Mouse (Mus musculus): ENCODE results near the gene Tmem8. TPM values are rescaled to one million over a fixed set of nuclear protein-coding genes. Genes with fewer than 3 reads are reported as not detected.

The Tmem8 gene
- polyA plus RNA-seq, 1 experiment from 2014 or later = 3.1 TPM

DNA sequence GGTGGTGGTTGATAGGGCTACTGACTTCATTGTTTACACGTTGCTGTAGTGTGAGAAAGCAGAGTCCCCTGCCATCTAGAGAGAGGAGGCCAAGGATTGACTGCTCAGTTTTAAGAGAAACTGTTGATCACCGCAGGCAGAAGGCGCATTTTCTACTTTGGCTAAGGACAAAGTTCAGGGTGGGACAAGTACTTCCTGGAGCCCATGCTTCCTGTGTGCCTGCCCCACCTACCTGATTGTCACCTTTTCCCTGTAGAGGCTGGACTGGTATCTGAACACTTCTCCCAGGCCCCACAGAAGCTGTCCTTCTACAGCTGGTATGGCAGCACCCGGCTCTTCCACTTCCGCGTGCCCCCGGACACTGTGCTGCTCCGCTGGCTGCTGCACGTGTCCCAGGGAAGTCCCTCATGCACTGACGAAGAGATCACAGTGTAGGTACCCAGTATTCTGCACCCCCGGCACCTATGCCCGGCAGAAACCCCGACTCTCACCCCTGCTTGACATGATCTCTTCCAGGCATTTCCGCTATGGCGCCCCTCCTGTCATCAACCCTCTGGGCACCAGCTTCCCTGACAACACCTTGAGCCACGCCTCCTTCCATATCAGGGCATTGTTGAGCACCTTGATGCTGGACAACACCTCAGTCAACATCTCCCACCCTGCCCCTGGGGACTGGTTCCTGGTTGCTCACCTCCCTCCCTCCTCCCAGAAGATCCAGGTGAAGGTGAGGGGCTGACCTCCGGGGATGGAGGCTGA lies 3.6 kb downstream of the Tmem8 start:
- Histone ChIP-seq H3K36me3 (ENCODE audit: control insufficient read depth, insufficient read depth, low read length) (no peaks in the 10 kb centered on the region), H3K9me3 (ENCODE audit: control insufficient read depth, low read length) (no peaks in the 10 kb centered on the region), H3K4me3 (ENCODE audit: low read depth, low read length) (no peak overlapping the region), H3K27me3 (ENCODE audit: control insufficient read depth, insufficient read depth, low read length) (0 out of 2 replicates have a peak, but pooled peaks cover 3% of the 10 kb centered on the region), H3K4me2 (ENCODE audit: low read depth, low read length) (no peak overlapping the region), H3K27ac (ENCODE audit: low read depth, low read length) (no peak overlapping the region), H3K9ac (replicated peaks; ENCODE audit: low read depth, low read length) (no peak overlapping the region), H3K4me1 (ENCODE audit: control insufficient read depth, insufficient read depth, low read length) (0 out of 2 replicates have a peak, but pooled peaks cover 2% of the 10 kb centered on the region)
- ATAC-seq (ENCODE audit: low read depth) = no peak
- WGBS = 91% methylated on average over 17 of the region's 17 CpGs

DNA sequence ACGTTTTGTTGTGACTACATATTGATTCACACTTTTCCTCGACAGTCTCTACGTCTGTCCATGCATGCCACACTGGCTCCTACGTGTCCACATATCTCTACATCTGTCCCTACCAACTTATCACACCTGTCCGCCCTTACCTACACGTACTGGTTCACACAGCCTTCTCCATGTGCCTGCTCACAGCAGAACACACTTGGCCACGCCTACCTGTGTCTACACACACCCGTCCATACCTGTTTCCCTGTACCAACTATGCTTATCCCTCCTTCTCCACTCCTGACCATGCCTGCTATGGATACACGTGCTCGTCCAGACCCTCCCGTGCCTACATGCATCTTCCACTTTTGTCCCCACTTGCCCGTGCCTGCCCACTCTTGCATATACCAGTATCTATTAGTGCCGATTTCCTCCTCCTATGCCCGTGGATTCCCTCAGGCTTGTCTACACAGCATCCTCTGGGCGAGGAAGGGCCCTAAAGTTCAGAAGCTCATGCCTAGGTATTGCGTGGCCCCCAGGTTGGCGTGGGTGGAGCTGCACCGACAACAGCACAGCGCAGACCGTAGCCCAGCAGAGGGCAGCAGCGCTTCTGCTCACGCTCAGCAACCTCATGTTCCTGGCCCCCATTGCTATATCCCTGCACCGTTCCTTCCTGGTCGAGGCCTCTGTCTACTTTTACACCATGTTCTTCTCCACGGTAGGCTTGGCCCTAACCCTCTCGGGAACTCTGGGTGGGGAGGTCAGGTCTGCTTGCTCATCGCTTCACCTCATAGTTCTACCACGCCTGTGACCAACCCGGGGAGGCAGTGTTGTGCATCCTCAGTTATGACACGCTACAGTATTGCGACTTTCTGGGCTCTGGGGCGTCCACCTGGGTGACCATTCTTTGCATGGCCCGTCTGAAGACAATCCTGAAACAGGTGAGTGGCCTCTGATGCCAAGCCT lies 6.9 kb downstream of the Tmem8 start:
- Histone ChIP-seq H3K9ac (replicated peaks; ENCODE audit: low read depth, low read length) (no peak overlapping the region; the same call in 1 of the 2 replicates), H3K27me3 (ENCODE audit: control insufficient read depth, insufficient read depth, low read length) (no peaks in the 10 kb centered on the region), H3K9me3 (ENCODE audit: control insufficient read depth, low read length) (no peaks in the 10 kb centered on the region), H3K4me1 (ENCODE audit: control insufficient read depth, insufficient read depth, low read length) (peaks cover 10% of the 10 kb centered on the region), H3K27ac (ENCODE audit: low read depth, low read length) (no peak overlapping the region), H3K4me2 (ENCODE audit: low read depth, low read length) (no peak overlapping the region), H3K4me3 (ENCODE audit: low read depth, low read length) (no peak overlapping the region), H3K36me3 (ENCODE audit: control insufficient read depth, insufficient read depth, low read length) (no peaks in the 10 kb centered on the region)
- 0 out of 2 replicates have a peak, but pooled peaks have one; percentile 11 for ATAC-seq (ENCODE audit: low read depth)
- 51% methylated on average over 33 of the region's 33 CpGs for WGBS

- Histone ChIP-seq H3K4me2 (ENCODE audit: low read depth, low read length) (no peak overlapping the region), H3K4me3 (ENCODE audit: low read depth, low read length) (no peak overlapping the region), H3K36me3 (ENCODE audit: control insufficient read depth, insufficient read depth, low read length) (peaks cover 15% of the 10 kb centered on the region), H3K9me3 (ENCODE audit: control insufficient read depth, low read length) (no peaks in the 10 kb centered on the region), H3K4me1 (ENCODE audit: control insufficient read depth, insufficient read depth, low read length) (peaks cover 10% of the 10 kb centered on the region), H3K9ac (replicated peaks; ENCODE audit: low read depth, low read length) (no peak overlapping the region), H3K27me3 (ENCODE audit: control insufficient read depth, insufficient read depth, low read length) (no peaks in the 10 kb centered on the region), H3K27ac (ENCODE audit: low read depth, low read length) (no peak overlapping the region)
- WGBS = 70% methylated on average over 5 of the region's 5 CpGs
- ATAC-seq (ENCODE audit: low read depth) = peak; percentile 9; the same call in 1 of the 2 replicates
Observed at GRCm38 (mm10) chr17:26122431-26123140, 9.5 kb downstream of the Tmem8 start.

- peaks cover 16% of the 10 kb centered on the region for H3K36me3 ChIP-seq (ENCODE audit: control insufficient read depth, insufficient read depth, low read length)
- H3K4me2 ChIP-seq (ENCODE audit: low read depth, low read length) = peak within 1 kb of the TSS; percentile 88
- no peaks in the 10 kb centered on the region for H3K9me3 ChIP-seq (ENCODE audit: control insufficient read depth, low read length)
- peak; percentile 90 for ATAC-seq (ENCODE audit: low read depth)
- under 1% methylated on average over 32 of the region's 32 CpGs for WGBS
- H3K9ac ChIP-seq (replicated peaks; ENCODE audit: low read depth, low read length) = peak within 1 kb of the TSS; percentile 78
- peak within 1 kb of the TSS; percentile 88 for H3K4me3 ChIP-seq (ENCODE audit: low read depth, low read length)
- H3K27ac ChIP-seq (ENCODE audit: low read depth, low read length) = no peak within 1 kb of the TSS
- H3K27me3 ChIP-seq (ENCODE audit: control insufficient read depth, insufficient read depth, low read length) = no peaks in the 10 kb centered on the region
- H3K4me1 ChIP-seq (ENCODE audit: control insufficient read depth, insufficient read depth, low read length) = peaks cover 10% of the 10 kb centered on the region
Observed at GRCm38 (mm10) chr17:26123267-26123684, 10.2 kb downstream of the Tmem8 start, which contains the start of gene Mrpl28. Gene Mrpl28 (plus strand): TSS chr17:26123500.

DNA sequence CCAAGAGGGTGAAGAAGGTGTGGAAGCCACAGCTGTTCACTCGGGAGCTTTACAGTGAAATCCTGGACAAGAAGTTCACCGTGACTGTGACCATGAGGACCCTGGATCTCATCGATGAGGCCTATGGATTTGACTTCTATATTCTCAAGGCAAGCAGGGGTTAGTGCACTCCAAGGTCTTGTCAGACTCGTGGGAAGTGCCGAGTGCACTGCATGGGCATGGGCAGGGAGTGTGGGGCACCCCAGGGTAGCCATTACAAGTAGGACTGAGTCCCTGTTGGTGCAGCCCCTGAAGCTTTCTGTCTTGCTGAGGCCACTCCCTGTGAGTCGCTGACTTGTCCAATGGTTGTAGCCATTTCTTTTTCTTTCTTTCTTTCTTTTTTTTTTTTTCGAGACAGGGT lies 11.5 kb downstream of the Tmem8 start:
- Histone ChIP-seq H3K27me3 (ENCODE audit: control insufficient read depth, insufficient read depth, low read length) (no peaks in the 10 kb centered on the region), H3K27ac (ENCODE audit: low read depth, low read length) (no peak overlapping the region), H3K9me3 (ENCODE audit: control insufficient read depth, low read length) (no peaks in the 10 kb centered on the region), H3K4me3 (ENCODE audit: low read depth, low read length) (peak overlapping the region; percentile 88), H3K36me3 (ENCODE audit: control insufficient read depth, insufficient read depth, low read length) (peaks cover 23% of the 10 kb centered on the region), H3K4me1 (ENCODE audit: control insufficient read depth, insufficient read depth, low read length) (peaks cover 10% of the 10 kb centered on the region), H3K4me2 (ENCODE audit: low read depth, low read length) (peak overlapping the region; percentile 88; the same call in 1 of the 2 replicates), H3K9ac (replicated peaks; ENCODE audit: low read depth, low read length) (no peak overlapping the region)
- no peak for ATAC-seq (ENCODE audit: low read depth)
- 93% methylated on average over 7 of the region's 7 CpGs for WGBS

DNA sequence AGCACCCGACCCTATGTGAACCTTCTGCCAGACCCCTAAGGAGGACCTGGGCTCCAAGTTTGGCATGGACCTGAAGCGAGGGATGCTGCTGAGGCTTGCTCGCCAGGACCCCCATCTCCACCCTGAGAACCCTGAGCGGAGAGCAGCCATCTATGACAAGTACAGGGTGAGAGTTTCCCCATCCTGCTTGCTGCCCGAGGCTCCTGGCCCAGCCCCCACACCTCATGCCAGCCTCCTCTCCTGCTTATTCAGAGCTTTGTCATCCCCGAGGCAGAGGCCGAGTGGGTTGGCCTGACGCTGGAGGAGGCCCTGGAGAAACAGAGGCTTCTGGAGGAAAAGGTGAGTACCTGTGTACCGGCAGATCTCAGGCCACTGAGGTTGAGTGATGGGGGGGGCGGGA lies 12.1 kb downstream of the Tmem8 start:
- no peak overlapping the region for H3K9ac ChIP-seq (replicated peaks; ENCODE audit: low read depth, low read length)
- 96% methylated on average over 10 of the region's 10 CpGs for WGBS
- no peaks in the 10 kb centered on the region for H3K9me3 ChIP-seq (ENCODE audit: control insufficient read depth, low read length)
- no peak overlapping the region for H3K4me3 ChIP-seq (ENCODE audit: low read depth, low read length)
- H3K27ac ChIP-seq (ENCODE audit: low read depth, low read length) = no peak overlapping the region
- no peaks in the 10 kb centered on the region for H3K27me3 ChIP-seq (ENCODE audit: control insufficient read depth, insufficient read depth, low read length)
- H3K4me2 ChIP-seq (ENCODE audit: low read depth, low read length) = no peak overlapping the region
- H3K4me1 ChIP-seq (ENCODE audit: control insufficient read depth, insufficient read depth, low read length) = peaks cover 10% of the 10 kb centered on the region
- ATAC-seq (ENCODE audit: low read depth) = no peak
- peaks cover 27% of the 10 kb centered on the region for H3K36me3 ChIP-seq (ENCODE audit: control insufficient read depth, insufficient read depth, low read length)

DNA sequence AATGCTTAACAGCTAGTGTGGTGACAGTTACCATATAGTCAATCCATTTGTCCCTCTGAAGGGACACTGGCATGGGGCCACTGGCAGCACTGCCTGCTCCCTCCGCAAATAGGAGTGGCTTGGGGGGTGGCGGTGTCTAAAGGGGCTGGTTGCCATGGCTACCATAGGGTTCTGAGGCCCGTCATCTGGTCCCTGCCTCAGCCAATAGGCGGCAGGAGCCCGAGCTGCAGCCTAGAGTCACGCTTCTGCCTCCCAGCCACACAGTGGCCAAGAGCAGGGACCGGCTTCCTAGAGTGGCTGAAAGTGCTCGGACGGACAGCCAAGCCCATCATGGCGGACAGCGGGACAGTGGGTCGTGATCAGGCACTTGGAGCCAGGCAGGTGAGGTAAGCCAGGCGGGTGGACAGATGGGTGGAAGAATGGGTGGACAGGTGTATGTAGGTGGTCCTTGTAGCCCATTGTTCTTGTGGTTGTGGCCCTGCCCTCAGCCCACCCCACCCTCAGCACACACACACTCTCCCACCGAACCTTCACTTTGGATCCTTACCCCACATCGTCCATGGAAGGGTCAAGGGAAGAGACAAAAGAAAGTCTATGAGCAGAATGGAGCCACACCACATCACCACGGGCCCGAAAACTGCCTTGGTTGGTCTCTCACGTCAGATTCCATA lies 18.1 kb downstream of the Tmem8 start:
- H3K36me3 ChIP-seq (ENCODE audit: control insufficient read depth, insufficient read depth, low read length) = peaks cover 29% of the 10 kb centered on the region
- no peaks in the 10 kb centered on the region for H3K4me1 ChIP-seq (ENCODE audit: control insufficient read depth, insufficient read depth, low read length)
- no peak for ATAC-seq (ENCODE audit: low read depth)
- H3K9ac ChIP-seq (replicated peaks; ENCODE audit: low read depth, low read length) = no peak overlapping the region
- no peak overlapping the region for H3K4me3 ChIP-seq (ENCODE audit: low read depth, low read length)
- 74% methylated on average over 18 of the region's 18 CpGs for WGBS
- no peaks in the 10 kb centered on the region for H3K27me3 ChIP-seq (ENCODE audit: control insufficient read depth, insufficient read depth, low read length)
- no peak overlapping the region for H3K27ac ChIP-seq (ENCODE audit: low read depth, low read length)
- no peaks in the 10 kb centered on the region for H3K9me3 ChIP-seq (ENCODE audit: control insufficient read depth, low read length)
- H3K4me2 ChIP-seq (ENCODE audit: low read depth, low read length) = no peak overlapping the region

All from neural tube, embryonic 14.5 days (tissue).